ENCODE assay signal across 12 mouse cellular contexts in genomic region chr12:99979541-99979940, GRCm38 (mm10).
"Had no signal": no experiment of that assay in that cellular context is flagged by ENCODE, and none has a peak within 500 bp of the region (broad histone marks: within the 10 kb centered on the region; RNA-seq: fewer than 3 reads in every experiment).

No protein-coding gene starts in this region.

- DNase-seq: kidney, adult 9 months; kidney, postnatal 14 days; kidney, postnatal 4 days; liver, embryonic 13.5 days; lung, adult 2 months; lung, postnatal 14 days; lung, postnatal 4 days; midbrain, embryonic 14.5 days; thymus, postnatal 25 days had no signal

- H3K4me1 ChIP-seq: liver, embryonic 13.5 days; megakaryocyte, embryonic 14.5 days; stomach, embryonic 15.5 days had no signal

- H3K27ac ChIP-seq: liver, embryonic 13.5 days; stomach, embryonic 15.5 days had no signal

- H3K4me2 ChIP-seq: liver, embryonic 13.5 days; midbrain, embryonic 11.5 days; stomach, embryonic 15.5 days had no signal

- H3K9ac ChIP-seq: liver, embryonic 13.5 days; stomach, embryonic 15.5 days had no signal

- H3K36me3 ChIP-seq: liver, embryonic 13.5 days; stomach, embryonic 15.5 days had no signal

- H3K9me3 ChIP-seq: liver, embryonic 13.5 days; stomach, embryonic 15.5 days had no signal

- H3K4me3 ChIP-seq: liver, embryonic 13.5 days; megakaryocyte, embryonic 14.5 days; stomach, embryonic 15.5 days had no signal

- H3K27me3 ChIP-seq: liver, embryonic 13.5 days; stomach, embryonic 15.5 days had no signal
